Mouse (Mus musculus): Measurements from ENCODE around the gene Prr29.

DNA sequence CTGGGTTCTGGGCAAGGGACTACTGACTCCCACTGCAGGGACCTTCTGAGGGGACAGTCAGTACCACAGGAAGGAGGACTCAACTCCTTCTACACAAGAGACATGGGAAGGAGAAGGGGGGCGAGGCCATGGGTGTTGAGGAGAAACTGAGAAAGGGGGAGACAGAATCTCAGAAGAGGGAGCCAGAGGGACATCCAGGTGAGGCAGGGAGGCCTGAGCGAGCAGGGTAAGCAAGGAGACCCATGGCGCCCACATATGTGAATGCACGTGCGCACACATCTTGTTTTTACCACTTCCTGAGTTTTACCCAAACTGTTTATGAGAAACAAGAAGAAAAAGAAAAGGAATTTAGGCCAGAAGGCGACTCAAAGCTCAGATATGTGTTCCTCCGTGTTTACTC, 47.5 kb upstream of the Prr29 start:
- TF ChIP-seq POLR2A (IDR thresholded peaks at IDR 0.05; ENCODE audit: borderline replicate concordance, extremely low read depth, insufficient read depth, insufficient read length, poor library complexity, severe bottlenecking) (no peak), CTCF (IDR thresholded peaks at IDR 0.05; ENCODE audit: borderline replicate concordance, extremely low read depth, insufficient read depth, insufficient read length) (no peak)

All from brain, embryonic 14.5 days (tissue).